Mouse (Mus musculus) thymus, postnatal 0 days (tissue): ENCODE measurements around the gene Olfr1054. TPM values are rescaled to one million over a fixed set of nuclear protein-coding genes. Genes with fewer than 3 reads are reported as not detected.
"Not testable (repeated sequence)": the region's sequence is repeated elsewhere in the genome, so short reads cannot be mapped to it uniquely, and the experiment has no call there.

Source experiments
- DNase-seq: peaks from one replicate; pipeline ENCODE4 v3.0.0-alpha.2; 2015; ENCODE audit warnings: low spot score
- polyA plus RNA-seq: library from polyadenylated mRNA; unstranded; fragments of >200 nt; fragmentation: Nextera tagmentation; extraction: Ambion mirVana; gene quantifications from 2 replicates; pipeline ENCODE4 v1.2.1, GENCODE M21; 2015

Gene Olfr1054
- polyA plus RNA-seq = not detected in 2 replicates

DNA sequence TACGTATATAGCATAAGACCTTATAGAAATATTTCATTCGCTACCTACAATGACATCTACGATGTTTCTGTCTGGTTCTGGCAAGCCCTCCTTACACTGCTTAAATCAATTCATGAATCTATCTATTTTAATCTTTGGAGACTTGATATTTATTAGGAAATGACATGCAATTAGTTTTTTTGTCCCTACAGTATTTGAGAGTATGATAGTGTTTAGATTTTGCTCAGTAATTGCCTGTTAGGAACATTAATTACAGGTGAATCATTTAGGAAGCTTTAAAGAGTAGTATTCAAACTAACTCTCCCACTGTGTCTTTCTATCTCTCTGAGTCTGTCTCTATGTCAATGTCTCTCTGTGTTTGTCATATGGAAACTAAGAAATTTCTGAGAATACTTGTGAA lies at the start of gene Olfr1054:
Olfr1054 (minus strand) TSS at position 101 of the 400 bp plus-strand sequence.
- no peak for DNase-seq

DNA sequence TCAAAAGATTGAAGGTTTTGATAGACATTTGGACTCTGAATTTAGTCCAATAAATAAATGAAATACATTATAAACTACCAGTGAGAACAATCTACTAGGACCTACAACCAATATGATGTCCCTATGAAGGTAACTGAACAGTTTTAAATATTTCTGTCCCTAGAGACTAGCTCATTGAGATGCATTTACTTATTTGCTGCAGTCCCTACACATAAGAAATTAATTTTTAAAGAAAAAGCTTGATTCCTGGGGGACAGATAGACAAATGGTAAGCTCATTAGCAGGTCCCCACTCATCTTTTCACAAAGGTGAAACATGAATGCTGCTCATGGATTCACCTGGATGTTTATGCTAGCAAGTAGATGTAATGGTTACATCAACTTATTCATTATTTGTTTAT lies 43.1 kb upstream of the Olfr1054 start, which contains the start of gene Olfr1057:
Olfr1057 (minus strand) TSS at position 101 of the 400 bp plus-strand sequence.
- no peak for DNase-seq

DNA sequence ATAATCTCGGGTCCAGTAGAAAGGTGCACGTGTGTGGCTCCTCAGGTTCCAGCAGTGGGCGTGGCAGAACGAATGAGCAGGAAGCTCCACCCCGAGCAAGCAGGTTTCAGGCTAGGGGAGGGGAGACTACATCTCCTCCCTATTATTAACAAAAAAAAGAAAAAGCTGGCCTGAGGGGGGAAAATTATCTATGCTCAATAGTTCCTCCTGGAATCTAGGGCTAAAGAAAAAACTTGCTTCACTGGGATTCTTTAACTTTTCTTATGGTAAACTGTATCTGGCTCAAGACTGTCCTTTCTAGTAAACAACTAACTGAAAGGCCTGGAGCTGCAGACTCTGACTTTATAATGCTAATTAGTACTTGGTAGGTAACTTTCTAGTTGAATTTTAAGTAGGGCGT lies 31.1 kb upstream of the Olfr1054 start:
- not testable (repeated sequence) for DNase-seq

DNA sequence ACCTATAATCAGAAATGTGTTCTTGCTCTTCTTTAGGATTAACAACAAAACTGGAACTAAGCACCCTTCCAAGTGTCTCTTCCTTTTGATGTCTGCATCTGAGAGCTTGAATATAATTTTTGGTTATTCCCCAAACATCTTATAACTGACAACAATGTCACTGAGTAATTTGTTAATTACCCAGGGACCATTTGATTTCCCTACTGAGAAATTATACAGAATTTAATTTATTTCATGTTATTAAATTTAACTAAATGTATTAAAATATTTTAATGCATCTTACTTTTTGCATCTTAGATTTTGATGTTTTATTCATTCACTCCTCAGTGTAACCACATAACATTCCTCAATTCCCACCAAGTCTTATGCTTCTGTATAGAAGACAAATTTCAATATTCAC lies 27.1 kb upstream of the Olfr1054 start, which contains the start of gene Olfr1056:
Olfr1056 (minus strand) TSS at position 101 of the 400 bp plus-strand sequence.
- DNase-seq = no peak

DNA sequence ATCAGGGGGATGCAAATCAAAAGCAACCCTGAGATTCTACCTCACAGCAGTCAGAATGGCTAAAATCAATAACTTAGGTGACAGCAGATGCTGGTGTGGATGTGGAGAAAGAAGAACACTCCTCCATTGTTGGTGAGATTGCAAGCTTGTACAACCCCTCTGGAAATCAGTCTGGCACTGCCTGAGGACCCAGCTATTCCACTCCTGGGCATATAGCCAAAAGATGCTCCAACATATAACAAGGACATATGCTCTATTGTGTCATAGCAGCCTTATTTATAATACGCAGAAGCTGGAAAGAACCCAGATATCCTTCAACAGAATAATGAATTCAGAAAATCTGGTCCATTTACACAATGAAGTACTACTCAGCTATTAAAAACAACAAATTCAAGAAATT lies 16.5 kb upstream of the Olfr1054 start:
- not testable (repeated sequence) for DNase-seq

DNA sequence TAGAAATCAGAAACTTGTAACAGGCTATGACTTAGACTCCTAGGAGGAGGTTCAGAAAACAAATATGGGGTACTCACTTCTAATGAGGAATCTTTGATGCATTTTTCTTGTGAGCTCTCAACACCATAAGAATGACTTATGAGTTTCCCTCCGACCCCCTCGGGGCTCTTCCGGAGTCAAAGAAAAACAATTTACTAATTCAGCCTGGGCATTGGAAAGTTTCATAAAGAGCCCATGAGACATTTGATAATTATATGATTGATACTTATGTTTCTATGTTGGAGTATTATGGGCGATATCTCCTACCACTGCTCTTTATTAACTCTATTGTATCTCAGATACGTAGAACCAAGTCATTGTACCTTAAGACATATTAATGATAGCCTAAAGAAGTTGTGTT lies 15.0 kb upstream of the Olfr1054 start, which contains the start of gene Olfr1055:
Olfr1055 (minus strand) TSS at position 101 of the 400 bp plus-strand sequence.
- no peak for DNase-seq

DNA sequence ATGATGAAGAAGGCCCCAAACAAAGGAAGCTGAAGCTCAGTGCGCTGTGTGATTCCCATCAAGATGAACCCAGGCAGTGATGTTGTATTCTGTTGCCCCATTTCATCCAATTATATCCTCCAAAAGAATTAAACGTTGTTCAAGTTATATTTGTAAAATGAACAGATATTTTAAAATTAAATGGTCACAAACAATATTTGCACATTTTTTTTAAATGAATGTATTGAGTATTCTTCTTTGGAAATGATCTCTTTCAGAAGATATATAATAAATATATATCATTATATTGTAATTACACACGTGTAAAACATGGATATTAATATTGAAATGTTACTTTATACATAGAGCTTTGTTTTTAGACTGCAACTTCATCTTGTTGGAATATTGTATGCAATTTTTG lies 20.0 kb downstream of the Olfr1054 start, which contains the start of gene Olfr1053:
Olfr1053 (minus strand) TSS at position 101 of the 400 bp plus-strand sequence.
- no peak for DNase-seq

DNA sequence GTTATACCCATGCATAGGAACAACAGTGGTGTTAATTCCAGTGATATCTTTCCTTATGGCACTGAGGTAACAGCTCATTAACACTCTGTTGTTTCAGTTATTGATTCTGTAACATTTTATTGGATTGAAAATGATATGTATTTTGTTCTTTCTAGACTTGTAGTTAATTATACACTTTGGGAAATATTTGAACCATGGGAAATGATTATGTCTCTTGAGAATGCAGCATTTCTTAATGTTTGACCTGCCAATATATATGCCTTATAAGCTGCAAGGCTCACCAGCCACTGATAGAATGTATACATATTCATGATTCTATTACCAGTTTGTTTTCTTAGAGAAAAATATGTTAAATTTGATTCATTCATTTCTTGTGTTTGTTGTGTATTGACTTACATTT lies 43.1 kb downstream of the Olfr1054 start, which contains the start of gene Olfr1052:
Olfr1052 (plus strand) TSS at position 301 of the 400 bp plus-strand sequence.
- DNase-seq = no peak

Other genes with a start within 250 kb of the Olfr1054 start
- not detected in 2 replicates for gene Olfr1037, start 248.0 kb downstream of the Olfr1054 start, polyA plus RNA-seq
- gene Olfr1039, start 199.5 kb downstream of the Olfr1054 start, polyA plus RNA-seq = not detected in 2 replicates
- gene Olfr1040, start 188.7 kb downstream of the Olfr1054 start, polyA plus RNA-seq = not detected in 2 replicates
- gene Olfr1042, start 173.6 kb downstream of the Olfr1054 start, polyA plus RNA-seq = not detected in 2 replicates
- gene Olfr1043, start 167.9 kb downstream of the Olfr1054 start, polyA plus RNA-seq = not detected in 2 replicates
- not detected in 2 replicates for gene Olfr1044, start 157.6 kb downstream of the Olfr1054 start, polyA plus RNA-seq
- gene Olfr52, start 149.8 kb downstream of the Olfr1054 start, polyA plus RNA-seq = not detected in 2 replicates
- not detected in 2 replicates for gene Olfr1045, start 132.4 kb downstream of the Olfr1054 start, polyA plus RNA-seq
- not detected in 2 replicates for gene Olfr1046, start 116.1 kb downstream of the Olfr1054 start, polyA plus RNA-seq
- not detected in 2 replicates for gene Olfr1047, start 104.0 kb downstream of the Olfr1054 start, polyA plus RNA-seq
- not detected in 2 replicates for gene Olfr1048, start 95.1 kb downstream of the Olfr1054 start, polyA plus RNA-seq
- gene Olfr1049, start 77.1 kb downstream of the Olfr1054 start, polyA plus RNA-seq = not detected in 2 replicates
- gene Olfr1051, start 56.3 kb downstream of the Olfr1054 start, polyA plus RNA-seq = not detected in 2 replicates
- not detected in 2 replicates for gene Olfr1052, start 43.0 kb downstream of the Olfr1054 start, polyA plus RNA-seq
- gene Olfr1053, start 20.1 kb downstream of the Olfr1054 start, polyA plus RNA-seq = not detected in 2 replicates
- gene Olfr1055, start 14.9 kb upstream of the Olfr1054 start, polyA plus RNA-seq = not detected in 2 replicates
- gene Olfr1056, start 27.0 kb upstream of the Olfr1054 start, polyA plus RNA-seq = not detected in 2 replicates
- gene Olfr1057, start 43.0 kb upstream of the Olfr1054 start, polyA plus RNA-seq = not detected in 2 replicates
- gene Olfr1058, start 53.1 kb upstream of the Olfr1054 start, polyA plus RNA-seq = 0.08 TPM in 1 of 2 replicates, not detected in the other
- not detected in 2 replicates for gene Olfr1061, start 78.6 kb upstream of the Olfr1054 start, polyA plus RNA-seq
- gene Olfr1062, start 91.3 kb upstream of the Olfr1054 start, polyA plus RNA-seq = 0.06 and 0.07 TPM in 2 replicates
- not detected in 2 replicates for gene Olfr1065, start 115.2 kb upstream of the Olfr1054 start, polyA plus RNA-seq
- gene Olfr1066, start 120.8 kb upstream of the Olfr1054 start, polyA plus RNA-seq = not detected in 2 replicates
- gene Olfr228, start 152.0 kb upstream of the Olfr1054 start, polyA plus RNA-seq = not detected in 2 replicates
- not detected in 2 replicates for gene Olfr1076, start 173.0 kb upstream of the Olfr1054 start, polyA plus RNA-seq
- gene Olfr1079, start 207.0 kb upstream of the Olfr1054 start, polyA plus RNA-seq = not detected in 2 replicates
- gene Olfr1080, start 222.8 kb upstream of the Olfr1054 start, polyA plus RNA-seq = not detected in 2 replicates